Mouse (Mus musculus) liver, adult 10 weeks (tissue): ENCODE results near the gene Ccr1l1. TPM values are rescaled to one million over a fixed set of nuclear protein-coding genes. Genes with fewer than 3 reads are reported as not detected.

Source experiments
- polyA plus RNA-seq: library from polyadenylated mRNA; stranded (reverse); fragments of 350-450 nt; fragmentation: Illumina TruSeq; extraction: RNeasy Lipid Tissue Mini Kit (QIAGEN cat#74804); gene quantifications from one replicate; pipeline ENCODE4 v1.2.3, GENCODE M21; 2014; ENCODE audit warnings: low read depth, low replicate concordance

Gene Ccr1l1
- not detected for polyA plus RNA-seq

DNA sequence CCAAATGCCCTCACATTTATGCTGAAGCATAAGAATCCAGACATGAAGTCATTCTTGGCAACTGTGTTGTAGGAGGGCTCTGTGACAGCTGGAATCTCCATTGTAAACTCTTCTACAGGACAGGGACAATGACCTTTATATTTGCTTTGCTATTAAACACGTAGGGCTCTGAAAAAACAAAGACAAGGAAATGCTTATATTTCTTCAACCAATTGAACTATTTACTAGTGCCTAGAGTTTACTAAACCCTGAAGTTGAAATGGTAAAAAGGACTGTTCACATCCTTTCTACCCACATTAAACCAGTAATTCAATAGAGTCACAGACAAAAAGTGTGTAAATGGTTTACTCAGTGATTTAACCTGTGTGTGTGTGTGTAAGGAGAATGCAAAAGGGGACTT, at the start of gene Ccr1l1:
Ccr1l1 (minus strand) TSS at position 101 of the 400 bp plus-strand sequence.

GRCm38 (mm10) chr9:124021672-124022071, 43.5 kb upstream of the Ccr1l1 start, which contains the start of gene Ccr3:
Ccr3 (plus strand) TSS chr9:124021972.

DNA sequence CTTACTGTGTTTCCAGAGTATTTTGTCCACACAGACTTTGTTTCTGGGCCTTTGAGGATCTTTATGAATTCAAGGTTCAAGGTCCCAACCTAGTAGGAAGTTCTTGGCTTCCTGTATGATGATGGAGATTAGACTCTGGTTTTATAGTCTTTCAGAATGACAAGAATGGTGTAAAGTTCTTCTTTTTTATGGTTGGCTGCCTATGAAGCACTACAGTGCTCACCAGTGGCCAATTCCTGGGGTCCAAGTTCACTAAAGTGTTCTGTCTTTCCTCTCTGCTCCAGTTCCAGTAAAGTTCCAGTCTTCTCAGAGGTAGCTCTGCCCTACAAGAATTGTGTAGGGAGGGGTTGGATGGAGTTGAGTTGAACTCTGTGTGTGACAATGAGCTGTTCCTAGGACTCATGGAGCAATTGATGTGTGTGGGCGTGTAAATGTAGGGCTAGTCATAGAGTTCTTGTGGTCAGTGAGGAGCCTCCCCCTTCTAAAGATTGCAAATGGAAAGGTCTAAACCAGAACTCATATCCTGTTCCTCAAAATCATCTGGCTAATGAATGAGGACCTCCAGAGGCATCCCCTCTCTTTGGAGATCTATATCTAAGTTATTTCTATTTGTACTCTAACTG, 9.8 kb downstream of the Ccr1l1 start, which contains the start of gene Ccr1:
Ccr1 (minus strand) TSS at position 403 of the 623 bp plus-strand sequence.

Other genes with a start within 250 kb of the Ccr1l1 start
- 2.1 TPM for gene Cxcr6, start 171.9 kb downstream of the Ccr1l1 start, polyA plus RNA-seq
- 17.6 TPM for gene Fyco1, start 126.5 kb downstream of the Ccr1l1 start, polyA plus RNA-seq
- gene Xcr1, start 116.4 kb downstream of the Ccr1l1 start, polyA plus RNA-seq = 0.48 TPM
- gene Ccr1, start 9.7 kb downstream of the Ccr1l1 start, polyA plus RNA-seq = 0.21 TPM
- 0.48 TPM for gene Ccr3, start 43.6 kb upstream of the Ccr1l1 start, polyA plus RNA-seq
- gene Ccr2, start 123.5 kb upstream of the Ccr1l1 start, polyA plus RNA-seq = 2.9 TPM
- 5.2 TPM for gene Ccr5, start 143.1 kb upstream of the Ccr1l1 start, polyA plus RNA-seq